Mouse (Mus musculus): ENCODE measurements around the gene Adgrg1.

GRCm38 (mm10) chr8:95054438-95054837, 79.9 kb downstream of the Adgrg1 start:
- TF ChIP-seq CTCF (IDR thresholded peaks at IDR 0.05) = no peak
- no peak for TF ChIP-seq EP300 (IDR thresholded peaks at IDR 0.05)

Measured in lung, postnatal 0 days (tissue).